ENCODE assay signal across 8 mouse cellular contexts in the genomic region with DNA sequence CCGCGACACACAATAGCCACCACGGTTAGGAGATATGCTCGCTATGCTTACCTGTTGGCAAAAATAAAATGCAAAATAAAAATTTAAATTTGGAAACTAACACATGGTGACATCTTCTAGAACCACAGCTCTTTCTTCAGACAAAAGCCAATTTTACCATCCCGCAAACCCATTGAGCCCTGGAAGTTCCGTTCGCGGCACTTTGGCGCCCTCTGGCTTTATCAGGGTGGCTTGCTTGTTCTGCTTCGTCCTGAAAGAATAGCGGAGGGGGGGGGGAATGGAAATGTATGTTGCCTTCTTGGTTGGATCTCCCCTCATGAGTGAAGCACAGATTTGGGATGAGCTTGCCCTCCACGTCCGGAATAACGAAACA. TPM values are rescaled to one million over a fixed set of nuclear protein-coding genes. Genes with fewer than 3 reads are reported as not detected.
A peak's percentile ranks its signal among the peaks of the same experiment; 100 is the strongest.
DNase-seq lines count a peak whose midpoint lies in the region; ATAC-seq lines count a peak whose summit lies in the region.

No protein-coding gene starts in this region.

- peak; percentile 77 for DNase-seq in T-cell, adult 2 months (ENCODE audit: low spot score)
- peak; percentile 85 to 89 for DNase-seq in cerebellum, postnatal 36 days
- peak; percentile 53 to 57 for DNase-seq in gastrocnemius, adult 8-10 months (ENCODE audit: low spot score in 2 of 2)
- DNase-seq in hindlimb bud, embryonic 11.5 days (ENCODE audit: extremely low spot score, low read depth, low spot score) = peak; percentile 90
- DNase-seq in left cerebral cortex, adult 8-10 months (ENCODE audit: low spot score in 2 of 2) = peak; percentile 79 to 84
- DNase-seq in right cerebral cortex, adult 2 months (ENCODE audit: low spot score in 2 of 2) = peak; percentile 94 to 97
- peak; percentile 41 for DNase-seq in urinary bladder, postnatal 10 days (ENCODE audit: low spot score)

- peak; percentile 81 for ATAC-seq in megakaryocyte, adult 5-6 weeks (ENCODE audit: poor library complexity, severe bottlenecking)

RNA-seq across cellular contexts. Expression of a gene that starts 1.2 kb away (rescaled TPM):
- 1 to 10 TPM in 1 of 4 experiments, under 1 TPM in 3; 0.34 to 1.5 (median 0.75) TPM for total RNA-seq in gastrocnemius, adult 8-10 months (2022)
- 100 to 1,000 TPM; 508 to 561 (median 536) TPM for total RNA-seq in left cerebral cortex, adult 8-10 months (2022)
- 4.0 and 4.4 TPM in 2 replicates for total RNA-seq in megakaryocyte, adult 5-6 weeks (2015)
- total RNA-seq in megakaryocyte, adult 5-6 weeks (2017) = 5.8 and 6.8 TPM in 2 replicates

Comparison
In these comparisons a context has a peak if more than half of its experiments do, and no peak if none do; other contexts are left out.
1. Peak in every context shown above with its lines: DNase-seq and ATAC-seq.
2. DNase-seq: peak in every context shown above with its lines; median percentile 96 in right cerebral cortex, adult 2 months; 90 in hindlimb bud, embryonic 11.5 days; 87 in cerebellum, postnatal 36 days; 82 in left cerebral cortex, adult 8-10 months; 77 in T-cell, adult 2 months; 55 in gastrocnemius, adult 8-10 months; 41 in urinary bladder, postnatal 10 days.
3. RNA of a gene that starts 1.2 kb away (total RNA-seq): 508 to 561 TPM in left cerebral cortex, adult 8-10 months; 4.0 to 6.8 TPM in megakaryocyte, adult 5-6 weeks and 0.34 to 1.5 TPM in gastrocnemius, adult 8-10 months; every median in the first group is over 10 times any median in the second.